Mouse (Mus musculus) heart, embryonic 10.5 days (tissue): ENCODE measurements around the gene Lnx1. TPM values are rescaled to one million over a fixed set of nuclear protein-coding genes. Genes with fewer than 3 reads are reported as not detected.

Source experiments
- DNase-seq: peaks from one replicate; pipeline ENCODE4 v3.0.0-alpha.2; 2017; ENCODE audit warnings: low spot score
- H3K27ac ChIP-seq: fragments of 300-500 bp; sonication (generic); 2 replicates; pipeline ENCODE4 v1.5.1; 2016; ENCODE audit warnings: mild to moderate bottlenecking
- H3K27me3 ChIP-seq: fragments of 300-500 bp; sonication (generic); 2 replicates; pipeline ENCODE4 v1.6.1; 2016; ENCODE audit warnings: mild to moderate bottlenecking; ENCODE audit not compliant: poor library complexity, insufficient read depth, severe bottlenecking
- H3K36me3 ChIP-seq: fragments of 300-500 bp; sonication (generic); 2 replicates; pipeline ENCODE4 v1.6.1; 2016; ENCODE audit warnings: mild to moderate bottlenecking, moderate library complexity
- H3K4me1 ChIP-seq: fragments of 300-500 bp; sonication (generic); 2 replicates; pipeline ENCODE4 v1.6.1; 2016; ENCODE audit warnings: mild to moderate bottlenecking
- H3K4me3 ChIP-seq: fragments of 300-500 bp; sonication (generic); 2 replicates; pipeline ENCODE4 v1.5.1; 2016; ENCODE audit warnings: mild to moderate bottlenecking, moderate library complexity
- H3K9me3 ChIP-seq: fragments of 300-500 bp; sonication (generic); 2 replicates; pipeline ENCODE4 v1.6.1; 2016; ENCODE audit warnings: mild to moderate bottlenecking, moderate library complexity
- WGBS: fragments of 180-500 bp; shearing (Covaris S2); methylation state at CpG from one replicate; pipeline ENCODE4 v1.1.7; 2016; 5-methylcytosine and 5-hydroxymethylcytosine counted together
- polyA plus RNA-seq: library from polyadenylated mRNA; unstranded; fragments of >200 nt; fragmentation: Nextera tagmentation; extraction: Ambion mirVana; gene quantifications from 2 replicates; pipeline ENCODE4 v1.2.1, GENCODE M21; 2016

Lnx1 gene
- polyA plus RNA-seq, 1 experiment from 2014 or later = 0.87 TPM

- 80% methylated on average over 10 of the region's 10 CpGs for WGBS
- Histone ChIP-seq H3K9me3 (no peaks in the 10 kb centered on the region), H3K4me1 (peaks cover 14% of the 10 kb centered on the region), H3K36me3 (no peaks in the 10 kb centered on the region), H3K27me3 (0 out of 2 replicates have a peak, but pooled peaks cover 4% of the 10 kb centered on the region), H3K27ac (no peak overlapping the region), H3K4me3 (no peak overlapping the region)
- DNase-seq = peak; percentile 58
Observed at GRCm38 (mm10) chr5:74610511-74610910, 92.2 kb downstream of the Lnx1 start.

GRCm38 (mm10) chr5:74606213-74606612 lies 96.5 kb downstream of the Lnx1 start:
- peaks cover 14% of the 10 kb centered on the region for H3K4me1 ChIP-seq
- H3K27ac ChIP-seq = no peak overlapping the region
- no peaks in the 10 kb centered on the region for H3K36me3 ChIP-seq
- no peaks in the 10 kb centered on the region for H3K9me3 ChIP-seq
- H3K27me3 ChIP-seq = 0 out of 2 replicates have a peak, but pooled peaks cover 4% of the 10 kb centered on the region
- DNase-seq = peak; percentile 66
- no peak overlapping the region for H3K4me3 ChIP-seq
- 85% methylated on average over 8 of the region's 8 CpGs for WGBS

- Histone ChIP-seq H3K4me3 (no peak overlapping the region), H3K27me3 (0 out of 2 replicates have a peak, but pooled peaks cover 3% of the 10 kb centered on the region), H3K27ac (no peak overlapping the region), H3K4me1 (peaks cover 14% of the 10 kb centered on the region), H3K9me3 (no peaks in the 10 kb centered on the region), H3K36me3 (peaks cover 11% of the 10 kb centered on the region)
- 54% methylated on average over 4 of the region's 4 CpGs for WGBS
- DNase-seq = peak; percentile 58
Observed at GRCm38 (mm10) chr5:74603306-74603705, 99.4 kb downstream of the Lnx1 start.

GRCm38 (mm10) chr5:74602371-74602770 lies 100.3 kb downstream of the Lnx1 start:
- Histone ChIP-seq H3K36me3 (peaks cover 16% of the 10 kb centered on the region), H3K27ac (no peak overlapping the region), H3K4me1 (peaks cover 14% of the 10 kb centered on the region), H3K27me3 (no peaks in the 10 kb centered on the region), H3K9me3 (no peaks in the 10 kb centered on the region), H3K4me3 (no peak overlapping the region)
- peak; percentile 56 for DNase-seq
- 80% methylated on average over 10 of the region's 10 CpGs for whole genome bisulfite sequencing

- Histone ChIP-seq H3K27me3 (no peaks in the 10 kb centered on the region), H3K9me3 (no peaks in the 10 kb centered on the region), H3K36me3 (peaks cover 20% of the 10 kb centered on the region), H3K27ac (no peak overlapping the region), H3K4me1 (peaks cover 14% of the 10 kb centered on the region), H3K4me3 (no peak overlapping the region)
- WGBS = 66% methylated on average over 6 of the region's 6 CpGs
- no peak for DNase-seq
Observed at GRCm38 (mm10) chr5:74601965-74602364, 100.7 kb downstream of the Lnx1 start.

GRCm38 (mm10) chr5:74601171-74601570 lies 101.5 kb downstream of the Lnx1 start:
- WGBS = 77% methylated on average over 3 of the region's 3 CpGs
- peaks cover 14% of the 10 kb centered on the region for H3K4me1 ChIP-seq
- DNase-seq = no peak
- H3K9me3 ChIP-seq = no peaks in the 10 kb centered on the region
- no peaks in the 10 kb centered on the region for H3K27me3 ChIP-seq
- H3K27ac ChIP-seq = no peak overlapping the region
- H3K36me3 ChIP-seq = peaks cover 26% of the 10 kb centered on the region
- no peak overlapping the region for H3K4me3 ChIP-seq

- Histone ChIP-seq H3K9me3 (no peaks in the 10 kb centered on the region), H3K27ac (no peak overlapping the region), H3K4me3 (no peak overlapping the region), H3K27me3 (no peaks in the 10 kb centered on the region), H3K36me3 (peaks cover 36% of the 10 kb centered on the region), H3K4me1 (peaks cover 14% of the 10 kb centered on the region)
- 79% methylated on average over 5 of the region's 5 CpGs for WGBS
- no peak for DNase-seq
Observed at GRCm38 (mm10) chr5:74600010-74600409, 102.7 kb downstream of the Lnx1 start.

GRCm38 (mm10) chr5:74593147-74593546 lies 109.6 kb downstream of the Lnx1 start:
- DNase-seq = no peak
- Histone ChIP-seq H3K27ac (no peak overlapping the region), H3K36me3 (peaks cover 82% of the 10 kb centered on the region), H3K9me3 (no peaks in the 10 kb centered on the region), H3K27me3 (no peaks in the 10 kb centered on the region), H3K4me3 (no peak overlapping the region), H3K4me1 (no peaks in the 10 kb centered on the region)
- 83% methylated on average over 8 of the region's 8 CpGs for WGBS

- H3K4me1 ChIP-seq = no peaks in the 10 kb centered on the region
- peaks cover 82% of the 10 kb centered on the region for H3K36me3 ChIP-seq
- H3K27ac ChIP-seq = no peak overlapping the region
- H3K9me3 ChIP-seq = no peaks in the 10 kb centered on the region
- no peak overlapping the region for H3K4me3 ChIP-seq
- WGBS = 93% methylated on average over 5 of the region's 5 CpGs
- no peak for DNase-seq
- H3K27me3 ChIP-seq = no peaks in the 10 kb centered on the region
Observed at GRCm38 (mm10) chr5:74591413-74591812, 111.3 kb downstream of the Lnx1 start.

- H3K4me3 ChIP-seq = no peak overlapping the region
- peaks cover 66% of the 10 kb centered on the region for H3K36me3 ChIP-seq
- H3K9me3 ChIP-seq = no peaks in the 10 kb centered on the region
- DNase-seq = no peak
- 90% methylated on average over 7 of the region's 7 CpGs for WGBS
- H3K27ac ChIP-seq = no peak overlapping the region
- no peaks in the 10 kb centered on the region for H3K4me1 ChIP-seq
- H3K27me3 ChIP-seq = no peaks in the 10 kb centered on the region
Observed at GRCm38 (mm10) chr5:74589133-74589532, 113.6 kb downstream of the Lnx1 start.

- H3K36me3 ChIP-seq = peaks cover 57% of the 10 kb centered on the region
- H3K4me3 ChIP-seq = no peak overlapping the region
- 88% methylated on average over 6 of the region's 6 CpGs for WGBS
- DNase-seq = no peak
- H3K27me3 ChIP-seq = no peaks in the 10 kb centered on the region
- H3K9me3 ChIP-seq = no peaks in the 10 kb centered on the region
- H3K4me1 ChIP-seq = no peaks in the 10 kb centered on the region
- no peak overlapping the region for H3K27ac ChIP-seq
Observed at GRCm38 (mm10) chr5:74571767-74572166, 130.9 kb downstream of the Lnx1 start.

- WGBS = 80% methylated on average over 1 of the region's 1 CpGs
- Histone ChIP-seq H3K4me3 (no peak overlapping the region), H3K9me3 (no peaks in the 10 kb centered on the region), H3K27me3 (no peaks in the 10 kb centered on the region), H3K4me1 (no peaks in the 10 kb centered on the region), H3K27ac (no peak overlapping the region), H3K36me3 (peaks cover 67% of the 10 kb centered on the region)
- no peak for DNase-seq
Observed at GRCm38 (mm10) chr5:74561151-74561550, 141.6 kb downstream of the Lnx1 start.

- peaks cover 75% of the 10 kb centered on the region for H3K36me3 ChIP-seq
- no peaks in the 10 kb centered on the region for H3K4me1 ChIP-seq
- WGBS = 86% methylated on average over 8 of the region's 8 CpGs
- H3K4me3 ChIP-seq = no peak overlapping the region
- DNase-seq = no peak
- no peaks in the 10 kb centered on the region for H3K27me3 ChIP-seq
- no peaks in the 10 kb centered on the region for H3K9me3 ChIP-seq
- H3K27ac ChIP-seq = no peak overlapping the region
Observed at GRCm38 (mm10) chr5:74549566-74549965, 153.1 kb downstream of the Lnx1 start.

- Histone ChIP-seq H3K4me1 (no peaks in the 10 kb centered on the region), H3K27me3 (no peaks in the 10 kb centered on the region), H3K4me3 (no peak overlapping the region), H3K27ac (no peak overlapping the region), H3K9me3 (no peaks in the 10 kb centered on the region), H3K36me3 (peaks cover 86% of the 10 kb centered on the region)
- no peak for DNase-seq
- 89% methylated on average over 4 of the region's 4 CpGs for WGBS
Observed at GRCm38 (mm10) chr5:74545606-74546005, 157.1 kb downstream of the Lnx1 start.
